Mouse (Mus musculus) urinary bladder, postnatal 4 days (tissue): ENCODE measurements around the gene Cbfb.

Experiments used
- DNase-seq, 2 experiments: peaks; one replicate each; pipeline ENCODE4 v3.0.0; 2021 to 2022; ENCODE audit warnings: low spot score in 2 of 2

The Cbfb gene

GRCm38 (mm10) chr8:105251954-105252353 is 81.5 kb downstream of the Cbfb start:
- DNase-seq = no peak

- no peak for DNase-seq
Observed at GRCm38 (mm10) chr8:105252680-105253537, 82.4 kb downstream of the Cbfb start.

GRCm38 (mm10) chr8:105253766-105254151 is 83.3 kb downstream of the Cbfb start:
- DNase-seq = no peak

- peak; percentile 89 to 95 for DNase-seq
Observed at GRCm38 (mm10) chr8:105254152-105254965, 83.9 kb downstream of the Cbfb start.

GRCm38 (mm10) chr8:105254966-105255350 is 84.5 kb downstream of the Cbfb start, which contains the start of gene B3gnt9:
Gene B3gnt9, minus strand, starts transcription at chr8:105255153.
- peak; percentile 84 to 87 for DNase-seq

GRCm38 (mm10) chr8:105257318-105258114 is 87.0 kb downstream of the Cbfb start:
- DNase-seq = no peak

GRCm38 (mm10) chr8:105258911-105259720 is 88.6 kb downstream of the Cbfb start:
- no peak for DNase-seq

- DNase-seq = peak; percentile 65 to 83
Observed at GRCm38 (mm10) chr8:105259721-105260320, 89.3 kb downstream of the Cbfb start.

- DNase-seq = no peak
Observed at GRCm38 (mm10) chr8:105260371-105261099, 90.1 kb downstream of the Cbfb start.

GRCm38 (mm10) chr8:105261326-105261980 is 91.0 kb downstream of the Cbfb start:
- DNase-seq = no peak

- DNase-seq = no peak
Observed at GRCm38 (mm10) chr8:105263244-105263912, 92.9 kb downstream of the Cbfb start.

GRCm38 (mm10) chr8:105264024-105264982 is 93.8 kb downstream of the Cbfb start, which contains the start of the genes Tradd and Fbxl8:
Gene Tradd, minus strand, starts transcription at chr8:105264609.
Gene Fbxl8, plus strand, starts transcription at chr8:105264648.
- peak in 1 of 2 experiments; percentile 69 for DNase-seq

- DNase-seq = no peak
Observed at GRCm38 (mm10) chr8:105265128-105265527, 94.7 kb downstream of the Cbfb start.

GRCm38 (mm10) chr8:105266775-105267174 is 96.3 kb downstream of the Cbfb start:
- no peak for DNase-seq
